In genomic region chr15:11750893-11751292, GRCm38 (mm10) we compare ENCODE assay signal across 30 mouse cellular contexts.
"Had no signal": no experiment of that assay in that cellular context is flagged by ENCODE, and none has a peak within 500 bp of the region (broad histone marks: within the 10 kb centered on the region; RNA-seq: fewer than 3 reads in every experiment).

No protein-coding gene starts in this region.

- H3K4me3 ChIP-seq: heart, embryonic 12.5 days; heart, embryonic 13.5 days; heart, embryonic 15.5 days; hindbrain, embryonic 10.5 days; hindbrain, embryonic 12.5 days; hindbrain, embryonic 13.5 days; hindbrain, embryonic 15.5 days; intestine, embryonic 15.5 days; kidney, embryonic 15.5 days; layer of hippocampus, adult 2 months; left cerebral cortex, adult 2 months had no signal

- H3K9ac ChIP-seq: heart, embryonic 12.5 days; heart, embryonic 13.5 days; heart, embryonic 15.5 days; hindbrain, embryonic 12.5 days; hindbrain, embryonic 13.5 days; hindbrain, embryonic 14.5 days; hindbrain, embryonic 15.5 days; intestine, embryonic 15.5 days; kidney, embryonic 15.5 days had no signal

- H3K9me3 ChIP-seq: heart, embryonic 12.5 days; heart, embryonic 13.5 days; heart, embryonic 15.5 days; hindbrain, embryonic 10.5 days; hindbrain, embryonic 12.5 days; hindbrain, embryonic 13.5 days; hindbrain, embryonic 15.5 days; intestine, embryonic 15.5 days; kidney, embryonic 15.5 days had no signal

- H3K27me3 ChIP-seq: heart, embryonic 12.5 days; heart, embryonic 13.5 days; heart, embryonic 15.5 days; hindbrain, embryonic 12.5 days; hindbrain, embryonic 13.5 days; hindbrain, embryonic 15.5 days; intestine, embryonic 15.5 days; kidney, embryonic 15.5 days had no signal

- H3K4me1 ChIP-seq: heart, embryonic 15.5 days; hindbrain, embryonic 10.5 days; hindbrain, embryonic 12.5 days; hindbrain, embryonic 13.5 days; hindbrain, embryonic 15.5 days; kidney, embryonic 15.5 days had no signal

- H3K36me3 ChIP-seq: heart, embryonic 12.5 days; heart, embryonic 13.5 days; heart, embryonic 15.5 days; hindbrain, embryonic 10.5 days; hindbrain, embryonic 12.5 days; hindbrain, embryonic 13.5 days; hindbrain, embryonic 15.5 days; intestine, embryonic 15.5 days; kidney, embryonic 15.5 days had no signal

- DNase-seq: heart, postnatal 10 days; heart, postnatal 14 days; heart, postnatal 4 days; kidney, adult 11 months; kidney, adult 18-20 months; kidney, adult 2 months; kidney, adult 8-10 months; kidney, adult 9 months; kidney, postnatal 10 days; kidney, postnatal 14 days; kidney, postnatal 25 days; kidney, postnatal 36 days; kidney, postnatal 4 days; layer of hippocampus, adult 9-11 months; layer of hippocampus, postnatal 36 days had no signal

- H3K4me2 ChIP-seq: heart, embryonic 11.5 days; heart, embryonic 12.5 days; heart, embryonic 13.5 days; heart, embryonic 15.5 days; hindbrain, embryonic 12.5 days; hindbrain, embryonic 13.5 days; hindbrain, embryonic 14.5 days; hindbrain, embryonic 15.5 days; intestine, embryonic 15.5 days; kidney, embryonic 15.5 days had no signal

- H3K27ac ChIP-seq: heart, embryonic 13.5 days; heart, embryonic 15.5 days; hindbrain, embryonic 10.5 days; hindbrain, embryonic 12.5 days; hindbrain, embryonic 13.5 days; hindbrain, embryonic 14.5 days; hindbrain, embryonic 15.5 days; hindbrain, postnatal 0 days; intestine, embryonic 15.5 days; kidney, embryonic 15.5 days; kidney, postnatal 0 days; layer of hippocampus, adult 2 months; left cerebral cortex, adult 2 months had no signal
